Mouse (Mus musculus) thymus, adult 2 months (tissue): ENCODE results near the gene Tmx1. TPM values are rescaled to one million over a fixed set of nuclear protein-coding genes. Genes with fewer than 3 reads are reported as not detected.

Experiments used
- DNase-seq: peaks from one replicate; pipeline ENCODE4 v3.0.0; 2021
- H3K27ac ChIP-seq: fragments of 200-500 bp; 2 replicates; pipeline ENCODE4 v1.5.1; 2012; ENCODE audit warnings: low read length, control low read depth; ENCODE audit not compliant: control insufficient read depth, insufficient read depth
- H3K27me3 ChIP-seq: fragments of 200-500 bp; 2 replicates; pipeline ENCODE4 v1.6.1; 2012; ENCODE audit warnings: mild to moderate bottlenecking, low read length, moderate library complexity, mixed read lengths; ENCODE audit not compliant: control insufficient read depth, insufficient read depth
- H3K36me3 ChIP-seq: fragments of 200-500 bp; 2 replicates; pipeline ENCODE4 v1.6.1; 2012; ENCODE audit warnings: mild to moderate bottlenecking, low read length, moderate library complexity; ENCODE audit not compliant: control insufficient read depth, insufficient read depth
- H3K4me1 ChIP-seq: fragments of 200-500 bp; replicated peaks from 2 replicates; pipeline ENCODE4 v1.6.1; 2012; ENCODE audit warnings: low read length; ENCODE audit not compliant: control insufficient read depth, insufficient read depth
- H3K4me3 ChIP-seq: fragments of 200-500 bp; 2 replicates; pipeline ENCODE4 v1.5.1; 2012; ENCODE audit warnings: mild to moderate bottlenecking, low read length, control low read depth, moderate library complexity; ENCODE audit not compliant: control insufficient read depth, insufficient read depth
- CTCF ChIP-seq: fragments of 200-500 bp; IDR thresholded peaks from 2 replicates; pipeline ENCODE4 v1.5.1; 2012; ENCODE audit warnings: mild to moderate bottlenecking, control low read depth, low read length, moderate library complexity, borderline replicate concordance; ENCODE audit not compliant: control insufficient read depth, poor library complexity, insufficient read depth; ENCODE audit errors: extremely low read depth
- POLR2A ChIP-seq: fragments of 200-500 bp; IDR thresholded peaks from 2 replicates; pipeline ENCODE4 v1.6.1; 2012; ENCODE audit warnings: mild to moderate bottlenecking, low read length, control low read depth, moderate library complexity; ENCODE audit not compliant: control insufficient read depth, poor library complexity, insufficient read depth; ENCODE audit errors: extremely low read depth
- WGBS: fragments of 180-500 bp; shearing (Covaris S2); methylation state at CpG from one replicate; pipeline ENCODE4 v1.1.7; 2018; 5-methylcytosine and 5-hydroxymethylcytosine counted together
- polyA plus RNA-seq: library from polyadenylated mRNA; depleted of rRNA; stranded (reverse); fragments of >200 nt; gene quantifications from 2 replicates; pipeline ENCODE4 v1.2.3, GENCODE M21; 2012; rRNA removed

Tmx1 gene
- polyA plus RNA-seq, 1 experiment = 11.1 TPM

DNA sequence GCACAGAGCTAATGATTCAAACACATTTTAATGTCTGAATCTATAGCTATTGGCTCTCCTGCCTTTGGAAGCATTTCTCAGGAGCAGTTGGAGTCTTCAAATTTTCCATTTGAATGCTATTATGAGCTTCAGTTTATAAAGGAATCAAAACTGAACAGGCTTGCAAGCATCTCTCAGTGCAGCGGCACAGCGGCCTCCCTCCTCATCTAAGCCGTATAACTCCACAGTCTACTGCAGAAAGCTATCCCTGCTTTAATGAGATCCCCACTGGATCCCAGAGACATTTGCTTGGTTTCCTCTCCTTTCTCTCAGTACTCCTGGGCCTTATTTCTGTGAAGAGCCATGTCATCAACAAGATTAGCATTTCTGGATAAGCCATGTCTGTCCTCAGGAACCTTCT, 45.2 kb downstream of the Tmx1 start:
- DNase-seq = no peak
- no peak for TF ChIP-seq POLR2A
- no peak for TF ChIP-seq CTCF
- no peaks in the 10 kb centered on the region for H3K4me1 ChIP-seq
- H3K27me3 ChIP-seq = no peaks in the 10 kb centered on the region
- H3K4me3 ChIP-seq = no peak overlapping the region
- no peak overlapping the region for H3K27ac ChIP-seq
- WGBS = 96% methylated on average over 3 of the region's 3 CpGs
- H3K36me3 ChIP-seq = no peaks in the 10 kb centered on the region

DNA sequence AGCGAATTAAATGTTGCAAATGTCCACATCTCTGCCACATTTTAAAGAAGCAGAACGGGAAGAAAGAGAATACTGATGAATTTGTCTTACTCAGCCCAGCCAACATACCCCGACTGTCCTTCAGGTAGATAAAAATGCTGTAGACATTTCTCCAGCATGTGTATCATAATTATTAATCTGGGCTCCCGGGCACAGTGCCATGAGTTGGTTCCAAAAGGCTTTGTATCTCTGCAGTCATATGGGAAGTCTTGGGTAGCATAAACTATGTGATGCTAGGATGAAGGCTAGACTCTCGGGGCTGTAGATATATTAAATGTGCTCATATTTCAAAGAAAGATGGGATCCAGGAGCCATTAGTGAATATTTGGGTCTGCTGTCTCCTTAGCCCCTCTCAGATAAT, 53.1 kb downstream of the Tmx1 start:
- no peak for TF ChIP-seq POLR2A
- no peak for TF ChIP-seq CTCF
- DNase-seq = no peak
- Histone ChIP-seq H3K27me3 (no peaks in the 10 kb centered on the region), H3K36me3 (no peaks in the 10 kb centered on the region), H3K4me3 (no peak overlapping the region), H3K4me1 (no peaks in the 10 kb centered on the region), H3K27ac (no peak overlapping the region)
- WGBS = 91% methylated on average over 5 of the region's 5 CpGs

DNA sequence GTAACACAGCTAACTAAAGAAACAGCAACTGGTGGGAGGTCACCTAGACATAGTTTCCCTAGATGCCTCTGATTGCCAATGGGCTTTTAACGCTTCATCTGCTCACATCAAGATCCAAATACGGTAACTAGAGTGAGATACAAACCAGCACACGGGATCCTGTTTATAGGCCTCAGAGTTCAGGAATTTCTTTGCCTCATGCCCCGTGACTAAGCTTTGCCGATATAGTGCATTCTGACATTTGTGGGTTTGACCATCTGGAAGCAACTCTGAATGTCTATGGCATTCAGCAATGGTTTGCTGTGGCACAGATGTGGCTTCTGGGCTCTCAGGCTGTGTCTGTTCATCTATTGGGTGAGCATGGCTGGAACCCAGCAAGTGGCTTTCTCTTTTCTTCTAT, 59.1 kb downstream of the Tmx1 start:
- H3K36me3 ChIP-seq = no peaks in the 10 kb centered on the region
- TF ChIP-seq POLR2A (no peak), CTCF (no peak)
- DNase-seq = no peak
- H3K4me3 ChIP-seq = no peak overlapping the region
- H3K27me3 ChIP-seq = no peaks in the 10 kb centered on the region
- H3K27ac ChIP-seq = no peak overlapping the region
- WGBS = 98% methylated on average over 5 of the region's 5 CpGs
- H3K4me1 ChIP-seq = no peaks in the 10 kb centered on the region

DNA sequence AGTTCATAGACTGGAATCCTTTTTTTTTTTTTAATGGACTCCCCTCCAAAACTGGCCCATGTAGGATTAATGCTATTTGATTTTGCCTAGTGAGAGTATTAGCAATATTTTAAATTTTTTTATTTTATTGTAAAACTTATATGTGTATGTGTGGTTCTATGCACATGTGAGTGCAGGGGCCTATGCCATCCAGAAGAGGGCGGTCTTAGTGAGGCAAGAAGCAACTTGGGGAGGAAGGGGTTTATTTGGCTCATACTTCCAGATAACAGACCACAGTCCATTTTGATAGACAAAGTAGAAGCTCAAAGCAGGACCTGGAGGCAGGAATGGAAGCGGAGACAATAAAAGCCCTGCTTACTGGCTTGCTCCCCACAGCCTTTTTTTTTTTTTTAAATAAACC, 59.5 kb downstream of the Tmx1 start:
- Histone ChIP-seq H3K27me3 (no peaks in the 10 kb centered on the region), H3K36me3 (no peaks in the 10 kb centered on the region), H3K27ac (no peak overlapping the region), H3K4me3 (no peak overlapping the region), H3K4me1 (no peaks in the 10 kb centered on the region)
- no peak for DNase-seq
- WGBS = 100% methylated on average over 2 of the region's 2 CpGs
- TF ChIP-seq CTCF = no peak
- no peak for TF ChIP-seq POLR2A

Other genes starting within 250 kb of the Tmx1 start
- gene Pygl, start 221.6 kb upstream of the Tmx1 start, polyA plus RNA-seq = 19.6 and 19.7 TPM in 2 replicates
- 0.16 and 0.18 TPM in 2 replicates for gene Trim9, start 105.5 kb upstream of the Tmx1 start, polyA plus RNA-seq